17 mouse cellular contexts compared by ENCODE assay signal in genomic region chr8:45857734-45858133, GRCm38 (mm10). TPM values are rescaled to one million over a fixed set of nuclear protein-coding genes. Genes with fewer than 3 reads are reported as not detected.
DNase-seq lines count a peak whose midpoint lies in the region; ATAC-seq lines count a peak whose summit lies in the region.
"Had no signal": no experiment of that assay in that cellular context is flagged by ENCODE, and none has a peak within 500 bp of the region (broad histone marks: within the 10 kb centered on the region; RNA-seq: fewer than 3 reads in every experiment).

No protein-coding gene starts in this region.

- H3K4me1 ChIP-seq in heart, embryonic 12.5 days (replicated peaks): peaks cover 16% of the 10 kb centered on the region
- H3K4me1 ChIP-seq in neural tube, embryonic 13.5 days (replicated peaks): peaks cover 10% of the 10 kb centered on the region; the same call in 1 of the 2 replicates
- H3K4me1 ChIP-seq in neural tube, embryonic 15.5 days: no peaks in the 10 kb centered on the region
- peaks cover 20% of the 10 kb centered on the region for H3K4me1 ChIP-seq in limb, embryonic 13.5 days

- 53% methylated on average over 5 of the region's 5 CpGs for WGBS in heart, embryonic 12.5 days
- 49% methylated on average over 5 of the region's 5 CpGs for WGBS in neural tube, embryonic 13.5 days
- 54% methylated on average over 5 of the region's 5 CpGs for WGBS in neural tube, embryonic 15.5 days
- WGBS in limb, embryonic 13.5 days: 19% methylated on average over 5 of the region's 5 CpGs

- H3K9me3 ChIP-seq in heart, embryonic 12.5 days (replicated peaks): no peaks in the 10 kb centered on the region
- H3K9me3 ChIP-seq in neural tube, embryonic 13.5 days: no peaks in the 10 kb centered on the region
- no peaks in the 10 kb centered on the region for H3K9me3 ChIP-seq in neural tube, embryonic 15.5 days (replicated peaks)
- no peaks in the 10 kb centered on the region for H3K9me3 ChIP-seq in limb, embryonic 13.5 days
- H3K9me3 ChIP-seq: midbrain, embryonic 12.5 days had no signal

- H3K27me3 ChIP-seq in heart, embryonic 12.5 days (replicated peaks): no peaks in the 10 kb centered on the region
- no peaks in the 10 kb centered on the region for H3K27me3 ChIP-seq in neural tube, embryonic 13.5 days
- no peaks in the 10 kb centered on the region for H3K27me3 ChIP-seq in neural tube, embryonic 15.5 days (replicated peaks)
- H3K27me3 ChIP-seq in limb, embryonic 13.5 days: no peaks in the 10 kb centered on the region
- H3K27me3 ChIP-seq: midbrain, embryonic 12.5 days had no signal

- no peak overlapping the region for H3K9ac ChIP-seq in heart, embryonic 12.5 days
- no peak overlapping the region for H3K9ac ChIP-seq in neural tube, embryonic 13.5 days
- H3K9ac ChIP-seq in neural tube, embryonic 15.5 days (replicated peaks): no peak overlapping the region
- H3K9ac ChIP-seq in limb, embryonic 13.5 days: no peak overlapping the region
- H3K9ac ChIP-seq: liver, postnatal 0 days; midbrain, embryonic 12.5 days had no signal

- ATAC-seq in heart, embryonic 12.5 days (ENCODE audit: insufficient number of reproducible peaks, low FRiP score): peak; percentile 39; the same call in 1 of the 2 replicates
- 0 out of 2 replicates have a peak, but pooled peaks have one; percentile 23 for ATAC-seq in neural tube, embryonic 13.5 days (ENCODE audit: low read depth)
- no peak for ATAC-seq in neural tube, embryonic 15.5 days (ENCODE audit: low FRiP score)
- ATAC-seq in limb, embryonic 13.5 days (ENCODE audit: low FRiP score, low read depth): peak; percentile 52; the same call in 1 of the 2 replicates
- ATAC-seq in activated CD4-positive, CD25-positive, alpha-beta regulatory T cell, adult 4 months: no peak
- ATAC-seq: hindbrain, embryonic 16.5 days; liver, postnatal 0 days had no signal

- no peak for DNase-seq in heart, postnatal 10 days
- no peak for DNase-seq in frontal cortex, postnatal 36 days (ENCODE audit: low spot score in 2 of 2)
- DNase-seq in gastrocnemius, postnatal 4 days (ENCODE audit: low spot score in 2 of 2): no peak
- DNase-seq: cerebellum, postnatal 36 days; layer of hippocampus, postnatal 36 days; liver, postnatal 0 days; right cerebral cortex, postnatal 4 days; thymus, postnatal 4 days had no signal

- no peaks in the 10 kb centered on the region for H3K36me3 ChIP-seq in heart, embryonic 12.5 days
- no peaks in the 10 kb centered on the region for H3K36me3 ChIP-seq in neural tube, embryonic 13.5 days
- no peaks in the 10 kb centered on the region for H3K36me3 ChIP-seq in neural tube, embryonic 15.5 days
- no peaks in the 10 kb centered on the region for H3K36me3 ChIP-seq in limb, embryonic 13.5 days
- H3K36me3 ChIP-seq: midbrain, embryonic 12.5 days had no signal

- H3K4me2 ChIP-seq in heart, embryonic 12.5 days: no peak overlapping the region
- H3K4me2 ChIP-seq in neural tube, embryonic 13.5 days: no peak overlapping the region
- no peak overlapping the region for H3K4me2 ChIP-seq in neural tube, embryonic 15.5 days
- 0 out of 2 replicates have a peak overlapping the region, but pooled peaks have one; percentile 17 for H3K4me2 ChIP-seq in limb, embryonic 13.5 days (replicated peaks)
- H3K4me2 ChIP-seq: midbrain, embryonic 12.5 days had no signal

- intact Hi-C loops in heart, postnatal 10 days (cut with DNase I): no loop called here

- H3K4me3 ChIP-seq in heart, embryonic 12.5 days: no peak overlapping the region
- no peak overlapping the region for H3K4me3 ChIP-seq in neural tube, embryonic 13.5 days
- no peak overlapping the region for H3K4me3 ChIP-seq in neural tube, embryonic 15.5 days (replicated peaks)
- H3K4me3 ChIP-seq in limb, embryonic 13.5 days: no peak overlapping the region
- H3K4me3 ChIP-seq: erythroblast, embryonic 14.5 days; midbrain, embryonic 12.5 days had no signal

- H3K27ac ChIP-seq in heart, embryonic 12.5 days (ENCODE audit: poor library complexity, severe bottlenecking): no peak overlapping the region
- no peak overlapping the region for H3K27ac ChIP-seq in neural tube, embryonic 13.5 days (replicated peaks)
- no peak overlapping the region for H3K27ac ChIP-seq in neural tube, embryonic 15.5 days (replicated peaks)
- 0 out of 2 replicates have a peak overlapping the region, but pooled peaks have one; percentile 28 for H3K27ac ChIP-seq in limb, embryonic 13.5 days
- H3K27ac ChIP-seq: midbrain, embryonic 12.5 days had no signal

RNA-seq across cellular contexts. Expression of gene Pdlim3, which starts 27.5 kb away (rescaled TPM):
- 336 and 344 TPM in 2 replicates for polyA plus RNA-seq in heart, embryonic 12.5 days (2016; fragmentation: Nextera tagmentation; extraction: Ambion mirVana)
- 10 to 100 TPM; 48.2 to 70.9 TPM for total RNA-seq in heart, postnatal 10 days (2021)
- polyA plus RNA-seq in neural tube, embryonic 13.5 days (2015; fragmentation: Nextera tagmentation; extraction: Ambion mirVana): 15.1 and 18.5 TPM in 2 replicates
- 14.8 and 19.8 TPM in 2 replicates for polyA plus RNA-seq in neural tube, embryonic 15.5 days (2015; fragmentation: Nextera tagmentation; extraction: Ambion mirVana)
- polyA plus RNA-seq in limb, embryonic 13.5 days (2015; fragmentation: Nextera tagmentation; extraction: Ambion mirVana): 46.0 and 52.5 TPM in 2 replicates
- not detected for polyA plus RNA-seq in activated CD4-positive, CD25-positive, alpha-beta regulatory T cell, adult 4 months (2017; shearing (Covaris generic))
- total RNA-seq in gastrocnemius, postnatal 4 days (2021): 100 to 1,000 TPM; 485 to 529 TPM
- total RNA-seq: MEL had no signal
- polyA plus RNA-seq: erythroblast, embryonic 14.5 days had no signal

Comparison
In these comparisons a context has a peak if more than half of its experiments do, and no peak if none do; other contexts are left out.
1. ATAC-seq: peak in heart, embryonic 12.5 days (single experiment), neural tube, embryonic 13.5 days (single experiment) and limb, embryonic 13.5 days (single experiment); none in neural tube, embryonic 15.5 days (single experiment) and activated CD4-positive, CD25-positive, alpha-beta regulatory T cell, adult 4 months (single experiment).
2. RNA of gene Pdlim3, which starts 27.5 kb away (polyA plus RNA-seq): 336 to 344 TPM in heart, embryonic 12.5 days, 46.0 to 52.5 TPM in limb, embryonic 13.5 days, 15.1 to 18.5 TPM in neural tube, embryonic 13.5 days and 14.8 to 19.8 TPM in neural tube, embryonic 15.5 days; not detected in activated CD4-positive, CD25-positive, alpha-beta regulatory T cell, adult 4 months; every median in the first group is over 10 times any median in the second.